Mouse (Mus musculus): ENCODE measurements at regions not wholly inside any gene's neighbourhood (a gene's known extent, or its start where the extent isn't known, plus 50 kb on each side); places are given as distances from the start of the nearest gene placed in this dataset.

DNA sequence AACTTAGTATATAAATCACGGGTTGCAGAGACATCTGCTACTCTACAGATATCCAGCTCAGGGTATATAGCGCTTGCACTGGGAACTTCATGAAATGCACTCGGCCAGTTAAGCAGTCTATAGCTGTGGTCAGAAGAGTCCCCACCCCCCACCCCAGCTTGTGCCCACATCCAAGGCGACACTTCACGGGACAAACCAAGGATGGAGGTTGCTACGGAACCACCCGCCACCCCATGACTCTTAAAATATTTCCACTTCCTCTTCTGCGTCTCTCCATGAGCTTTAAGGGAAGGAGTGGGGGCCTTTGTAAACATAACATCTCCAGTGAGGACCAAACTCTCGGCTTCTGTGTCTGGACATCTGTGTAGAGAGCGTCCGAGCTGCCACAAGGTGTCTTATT is 469.5 kb upstream of the Fam19a5 start:
- H3K27ac ChIP-seq (ENCODE audit: insufficient read depth, low read depth, low read length), result no peak overlapping the region
- 88% methylated on average over 11 of the region's 11 CpGs for WGBS
- no peak for TF ChIP-seq POLR2A (IDR thresholded peaks at IDR 0.05; ENCODE audit: insufficient read depth, low read depth, low read length)
- H3K4me1 ChIP-seq (ENCODE audit: control insufficient read depth, insufficient read depth, low read length), result peaks cover 2% of the 10 kb centered on the region; the same call in 1 of the 2 replicates
- H3K4me3 ChIP-seq (ENCODE audit: insufficient read depth, low read depth, low read length), result no peak overlapping the region

DNA sequence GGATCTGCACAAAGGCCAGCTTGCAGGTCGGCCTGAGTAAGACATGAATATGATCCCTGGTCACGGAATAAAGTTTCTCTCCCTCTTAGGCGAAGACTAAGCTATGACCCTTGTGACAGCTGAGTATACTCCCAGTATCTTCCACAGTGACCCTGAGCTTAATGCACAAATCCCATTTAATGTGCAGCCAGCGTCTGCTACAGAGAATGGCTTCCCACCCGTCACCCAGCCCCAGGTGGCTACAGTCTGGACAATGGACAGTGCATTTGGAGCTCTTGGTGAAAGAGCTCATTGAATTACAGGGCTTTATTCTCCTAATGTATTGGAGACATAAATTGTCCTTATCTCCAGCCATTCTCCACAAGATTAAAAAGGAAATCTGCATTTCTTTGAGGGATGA is 454.3 kb upstream of the Fam19a5 start:
- H3K4me1 ChIP-seq (ENCODE audit: control insufficient read depth, insufficient read depth, low read length), result no peaks in the 10 kb centered on the region
- H3K27ac ChIP-seq (ENCODE audit: insufficient read depth, low read depth, low read length), result no peak overlapping the region
- no peak overlapping the region for H3K4me3 ChIP-seq (ENCODE audit: insufficient read depth, low read depth, low read length)
- TF ChIP-seq CTCF (IDR thresholded peaks at IDR 0.05; ENCODE audit: insufficient read depth, low read depth, low read length) (no peak), POLR2A (IDR thresholded peaks at IDR 0.05; ENCODE audit: insufficient read depth, low read depth, low read length) (no peak)
- WGBS, result 91% methylated on average over 5 of the region's 5 CpGs

DNA sequence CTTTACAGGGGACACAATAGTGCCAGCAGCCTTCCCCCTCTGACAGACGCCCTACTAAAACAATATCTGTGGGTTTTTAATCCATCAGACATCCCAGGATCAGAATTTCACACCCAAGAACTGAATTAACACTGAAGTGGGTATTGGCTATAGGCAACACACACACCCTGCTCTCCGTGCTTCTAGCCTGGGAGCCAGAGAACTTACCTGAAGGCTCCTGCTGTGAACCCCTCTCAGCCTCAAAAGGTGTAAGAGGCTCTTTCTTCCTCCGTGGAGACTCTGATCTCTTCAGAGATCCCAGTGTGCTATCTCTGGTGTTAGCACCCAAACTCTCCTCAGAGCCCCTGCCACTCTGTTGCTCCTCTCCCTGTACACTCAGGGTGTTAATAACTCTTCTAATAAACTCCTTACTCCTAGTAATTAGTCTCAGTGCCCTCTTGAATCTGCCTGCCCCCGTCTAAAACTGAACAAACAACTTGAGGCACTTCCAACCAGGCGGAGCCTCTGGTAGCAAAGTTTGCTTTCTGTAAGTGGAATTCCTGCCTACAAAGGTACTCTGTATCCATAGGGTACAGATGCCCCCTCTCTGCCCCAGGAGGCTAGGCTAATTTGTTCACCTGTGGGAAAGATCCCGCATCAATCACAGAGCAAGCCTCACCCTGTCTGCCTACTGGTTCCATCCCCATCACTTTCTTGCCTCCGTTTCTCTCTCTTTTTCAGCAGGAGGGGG is 452.9 kb upstream of the Fam19a5 start:
- WGBS, result 72% methylated on average over 7 of the region's 7 CpGs
- no peak overlapping the region for H3K4me3 ChIP-seq (ENCODE audit: insufficient read depth, low read depth, low read length)
- TF ChIP-seq POLR2A (IDR thresholded peaks at IDR 0.05; ENCODE audit: insufficient read depth, low read depth, low read length), result no peak
- TF ChIP-seq CTCF (IDR thresholded peaks at IDR 0.05; ENCODE audit: insufficient read depth, low read depth, low read length), result no peak
- no peaks in the 10 kb centered on the region for H3K4me1 ChIP-seq (ENCODE audit: control insufficient read depth, insufficient read depth, low read length)
- no peak overlapping the region for H3K27ac ChIP-seq (ENCODE audit: insufficient read depth, low read depth, low read length)

DNA sequence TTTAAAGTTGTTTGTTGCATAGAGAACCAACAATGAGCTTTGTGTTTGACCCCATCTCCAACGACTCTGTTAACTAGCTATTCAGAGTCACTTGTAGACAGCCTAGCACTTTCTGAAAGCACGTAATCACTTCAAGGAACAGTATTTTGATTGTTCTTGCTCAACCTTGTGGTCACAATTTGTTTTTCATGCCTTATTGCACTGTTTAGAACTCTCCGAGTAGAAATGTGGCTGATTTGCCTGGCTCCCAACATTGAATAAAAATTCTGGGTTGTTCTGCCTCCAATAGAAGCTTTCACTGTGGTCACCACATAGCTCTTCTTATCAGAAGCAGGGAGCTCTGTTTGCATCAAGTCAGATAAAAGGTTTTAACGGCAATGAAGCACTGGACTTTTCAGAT is 446.9 kb upstream of the Fam19a5 start:
- Histone ChIP-seq H3K4me1 (ENCODE audit: control insufficient read depth, insufficient read depth, low read length) (no peaks in the 10 kb centered on the region), H3K27ac (ENCODE audit: insufficient read depth, low read depth, low read length) (no peak overlapping the region), H3K4me3 (ENCODE audit: insufficient read depth, low read depth, low read length) (no peak overlapping the region)
- TF ChIP-seq POLR2A (IDR thresholded peaks at IDR 0.05; ENCODE audit: insufficient read depth, low read depth, low read length) (no peak), CTCF (IDR thresholded peaks at IDR 0.05; ENCODE audit: insufficient read depth, low read depth, low read length) (no peak)
- WGBS, result 44% methylated on average over 4 of the region's 4 CpGs

DNA sequence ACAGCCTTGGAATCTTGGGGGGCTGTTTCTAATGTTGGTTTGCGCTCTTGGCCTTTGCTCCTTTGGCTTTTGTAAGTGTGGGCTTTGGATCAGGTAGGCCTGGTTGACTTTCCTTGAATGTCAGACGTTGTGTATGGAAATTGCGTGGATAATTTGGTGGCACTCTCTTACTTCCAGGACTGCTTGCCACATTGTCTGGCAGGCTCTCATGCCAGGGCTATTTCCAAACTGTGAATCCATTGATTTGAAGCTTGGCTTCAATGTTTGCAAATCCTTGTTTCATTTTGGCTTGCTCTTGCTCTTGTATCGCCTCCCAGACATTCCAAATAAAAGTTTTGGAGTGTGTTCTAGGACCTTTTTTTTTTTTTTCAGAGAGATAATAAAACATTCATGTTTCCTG is 443.0 kb upstream of the Fam19a5 start:
- WGBS, result 83% methylated on average over 4 of the region's 4 CpGs
- no peak for TF ChIP-seq CTCF (IDR thresholded peaks at IDR 0.05; ENCODE audit: insufficient read depth, low read depth, low read length)
- TF ChIP-seq POLR2A (IDR thresholded peaks at IDR 0.05; ENCODE audit: insufficient read depth, low read depth, low read length), result no peak
- H3K4me1 ChIP-seq (ENCODE audit: control insufficient read depth, insufficient read depth, low read length), result no peaks in the 10 kb centered on the region
- H3K4me3 ChIP-seq (ENCODE audit: insufficient read depth, low read depth, low read length), result no peak overlapping the region
- no peak overlapping the region for H3K27ac ChIP-seq (ENCODE audit: insufficient read depth, low read depth, low read length)

DNA sequence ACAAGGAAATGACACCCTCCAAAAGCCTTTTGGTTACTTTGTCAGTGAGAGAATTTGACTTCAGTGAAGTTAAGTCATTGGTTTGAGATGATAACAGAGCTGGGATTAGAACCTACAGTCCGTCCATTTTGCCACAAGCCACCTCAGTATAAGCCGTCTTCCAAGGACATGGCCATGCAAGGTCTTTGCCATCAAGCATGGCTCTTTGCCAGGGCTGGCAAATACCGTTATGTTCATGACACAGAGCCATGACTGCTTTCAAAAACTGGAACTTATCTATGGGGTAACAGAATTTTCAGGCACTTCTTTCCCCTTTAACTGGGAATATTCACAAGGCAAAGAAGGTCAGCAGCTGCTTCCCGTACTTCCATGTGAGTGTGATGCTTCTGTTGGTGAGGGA is 441.9 kb upstream of the Fam19a5 start:
- no peak overlapping the region for H3K27ac ChIP-seq (ENCODE audit: insufficient read depth, low read depth, low read length)
- TF ChIP-seq POLR2A (IDR thresholded peaks at IDR 0.05; ENCODE audit: insufficient read depth, low read depth, low read length) (no peak), CTCF (IDR thresholded peaks at IDR 0.05; ENCODE audit: insufficient read depth, low read depth, low read length) (no peak)
- WGBS, result 77% methylated on average over 4 of the region's 4 CpGs

DNA sequence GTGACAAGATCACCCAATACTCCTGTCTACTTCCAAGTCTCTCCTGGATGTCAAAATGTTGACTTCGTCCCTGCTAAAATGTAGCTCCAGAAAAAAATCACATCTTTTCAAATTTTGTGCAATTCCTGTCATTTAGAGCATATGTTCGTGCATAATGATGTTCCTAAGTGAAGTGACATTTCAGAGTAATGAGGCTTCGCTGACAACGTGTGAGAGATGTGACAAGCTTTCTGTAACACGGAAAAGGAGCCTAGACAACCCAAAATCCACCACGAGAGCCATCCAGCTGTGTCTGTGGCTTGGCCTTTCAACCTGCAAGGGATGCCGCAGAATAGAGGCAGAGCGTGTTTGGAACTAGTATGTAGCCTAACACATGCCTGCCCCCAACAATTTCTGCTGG is 438.1 kb upstream of the Fam19a5 start:
- Histone ChIP-seq H3K4me3 (ENCODE audit: insufficient read depth, low read depth, low read length) (no peak overlapping the region), H3K27ac (ENCODE audit: insufficient read depth, low read depth, low read length) (no peak overlapping the region), H3K4me1 (ENCODE audit: control insufficient read depth, insufficient read depth, low read length) (no peaks in the 10 kb centered on the region; the same call in 1 of the 2 replicates)
- WGBS, result 89% methylated on average over 8 of the region's 8 CpGs
- TF ChIP-seq POLR2A (IDR thresholded peaks at IDR 0.05; ENCODE audit: insufficient read depth, low read depth, low read length) (no peak), CTCF (IDR thresholded peaks at IDR 0.05; ENCODE audit: insufficient read depth, low read depth, low read length) (no peak)

More for the DNA sequence above, 441.9 kb upstream of the Fam19a5 start:
- Histone ChIP-seq H3K4me1 (ENCODE audit: control insufficient read depth, insufficient read depth, low read length) (no peaks in the 10 kb centered on the region), H3K4me3 (ENCODE audit: insufficient read depth, low read depth, low read length) (no peak overlapping the region)

DNA sequence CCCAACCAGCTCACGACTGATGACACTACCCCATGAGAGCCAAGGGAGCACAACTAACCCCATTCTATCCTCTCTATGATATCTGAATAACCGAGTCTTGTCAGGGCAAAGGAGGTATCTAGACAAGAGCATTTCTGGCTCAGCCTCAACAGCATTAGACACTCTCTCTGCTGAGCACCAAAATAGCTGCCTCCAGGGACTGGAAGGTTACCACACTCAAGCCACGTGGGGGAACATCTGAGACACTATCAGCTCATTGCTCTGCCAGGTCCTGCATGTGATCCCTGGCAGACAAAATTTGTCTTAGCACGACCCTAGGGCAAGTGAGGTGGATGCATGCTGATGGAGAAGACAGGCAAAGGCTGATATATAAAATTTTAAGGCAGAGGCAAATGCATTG is 436.4 kb upstream of the Fam19a5 start:
- Histone ChIP-seq H3K4me3 (ENCODE audit: insufficient read depth, low read depth, low read length) (no peak overlapping the region), H3K4me1 (ENCODE audit: control insufficient read depth, insufficient read depth, low read length) (no peaks in the 10 kb centered on the region; the same call in 1 of the 2 replicates), H3K27ac (ENCODE audit: insufficient read depth, low read depth, low read length) (peak overlapping the region; percentile 7; the same call in 1 of the 2 replicates)
- WGBS, result 80% methylated on average over 4 of the region's 4 CpGs
- TF ChIP-seq POLR2A (IDR thresholded peaks at IDR 0.05; ENCODE audit: insufficient read depth, low read depth, low read length) (no peak), CTCF (IDR thresholded peaks at IDR 0.05; ENCODE audit: insufficient read depth, low read depth, low read length) (no peak)

DNA sequence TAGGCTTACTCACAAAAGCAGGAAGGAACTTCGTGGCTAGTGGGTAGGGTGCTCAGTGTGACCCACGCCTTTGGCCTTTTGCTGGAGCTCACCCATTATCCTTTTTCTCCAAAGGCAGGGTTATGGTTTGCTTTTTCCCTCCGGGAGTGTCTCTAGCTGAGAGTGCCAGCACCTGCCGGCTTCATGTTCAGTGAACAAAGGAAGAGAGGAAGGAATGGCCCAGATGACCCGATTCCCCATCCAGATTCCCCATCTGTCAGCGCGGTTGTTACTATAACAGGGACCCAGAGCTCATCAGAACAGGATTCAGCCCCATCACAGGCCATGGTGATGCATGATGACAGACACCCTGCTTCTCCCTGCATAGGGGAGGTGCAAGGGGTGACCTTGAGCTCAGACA is 435.7 kb upstream of the Fam19a5 start:
- Histone ChIP-seq H3K4me3 (ENCODE audit: insufficient read depth, low read depth, low read length) (no peak overlapping the region), H3K27ac (ENCODE audit: insufficient read depth, low read depth, low read length) (no peak overlapping the region), H3K4me1 (ENCODE audit: control insufficient read depth, insufficient read depth, low read length) (no peaks in the 10 kb centered on the region; the same call in 1 of the 2 replicates)
- 81% methylated on average over 7 of the region's 7 CpGs for WGBS
- TF ChIP-seq POLR2A (IDR thresholded peaks at IDR 0.05; ENCODE audit: insufficient read depth, low read depth, low read length) (no peak), CTCF (IDR thresholded peaks at IDR 0.05; ENCODE audit: insufficient read depth, low read depth, low read length) (no peak)
